Mouse (Mus musculus) erythroblast, embryonic 14.5 days (primary cell): ENCODE measurements around the gene Fgf12.
A peak's percentile ranks its signal among the peaks of the same experiment; 100 is the strongest.

Source experiments
- GATA1 ChIP-seq: IDR thresholded peaks from 2 replicates; pipeline ENCODE4 v1.6.1; 2012; ENCODE audit warnings: low read length, inconsistent platforms, mixed read lengths
- TAL1 ChIP-seq: IDR thresholded peaks from 3 replicates; pipeline ENCODE4 v1.6.1; 2012; ENCODE audit warnings: low read length, inconsistent platforms, mixed read lengths

DNA sequence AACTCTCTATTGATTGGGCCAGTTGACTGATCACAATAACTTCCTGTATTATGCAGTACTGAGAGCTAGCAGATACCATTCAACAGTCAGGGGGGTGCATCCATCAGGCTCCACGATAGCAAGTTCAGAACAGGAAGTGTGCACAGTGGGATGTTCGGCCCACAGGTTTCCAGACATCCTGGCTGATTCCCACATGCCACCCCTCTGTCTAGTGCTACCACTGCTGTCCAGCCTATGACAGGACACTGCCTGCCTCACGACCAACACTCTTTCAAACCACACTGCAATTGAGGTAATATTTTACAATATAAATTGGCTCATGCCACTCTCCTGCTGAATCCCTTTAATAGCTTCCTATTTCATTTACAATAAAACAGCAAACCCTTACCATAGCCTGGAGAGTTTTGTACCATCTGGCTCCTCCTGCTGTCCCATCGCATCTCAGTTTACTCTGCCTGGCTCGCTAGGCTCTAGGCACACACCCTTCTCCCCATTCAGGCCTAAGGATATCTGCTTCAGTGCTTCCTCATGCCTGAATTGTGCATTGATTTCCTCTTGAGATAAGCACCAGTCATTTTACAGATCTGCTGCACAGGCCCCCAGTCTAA, 341.6 kb downstream of the Fgf12 start:
- no peak for TF ChIP-seq TAL1
- 0 out of 2 replicates have a peak, but pooled peaks have one; percentile 38 for TF ChIP-seq GATA1
